Mouse (Mus musculus) liver, embryonic 11.5 days (tissue): ENCODE measurements around the gene Rab3il1. TPM values are rescaled to one million over a fixed set of nuclear protein-coding genes. Genes with fewer than 3 reads are reported as not detected.

Experiments used
- ATAC-seq: fragments of 200-750 bp; cut with Nextera tagmentation; replicated peaks from 2 replicates; pipeline ENCODE4 v1.8.0; 2017; ENCODE audit warnings: moderate number of reproducible peaks, mild to moderate bottlenecking, moderate TSS enrichment, moderate library complexity; ENCODE audit not compliant: low FRiP score
- DNase-seq: peaks from one replicate; pipeline ENCODE4 v3.0.0-alpha.2; 2017; ENCODE audit warnings: low spot score
- H3K27ac ChIP-seq: fragments of 300-500 bp; sonication (generic); 2 replicates; pipeline ENCODE4 v1.5.1; 2014; ENCODE audit warnings: mild to moderate bottlenecking, low read depth, low read length, control low read depth
- H3K27me3 ChIP-seq: fragments of 300-500 bp; sonication (generic); replicated peaks from 2 replicates; pipeline ENCODE4 v1.6.1; 2014; ENCODE audit warnings: low read length, mixed read lengths; ENCODE audit not compliant: control insufficient read depth, insufficient read depth
- H3K36me3 ChIP-seq: fragments of 300-500 bp; sonication (generic); 2 replicates; pipeline ENCODE4 v1.6.1; 2014; ENCODE audit warnings: mild to moderate bottlenecking, low read length, moderate library complexity, mixed read lengths; ENCODE audit not compliant: control insufficient read depth, insufficient read depth
- H3K4me1 ChIP-seq: fragments of 300-500 bp; sonication (generic); replicated peaks from 2 replicates; pipeline ENCODE4 v1.6.1; 2014; ENCODE audit warnings: low read length, mixed read lengths; ENCODE audit not compliant: control insufficient read depth, insufficient read depth
- H3K4me2 ChIP-seq: fragments of 300-500 bp; sonication (generic); 2 replicates; pipeline ENCODE4 v1.6.1; 2014; ENCODE audit warnings: mild to moderate bottlenecking, control low read depth, moderate library complexity
- H3K4me3 ChIP-seq: fragments of 300-500 bp; sonication (generic); 2 replicates; pipeline ENCODE4 v1.5.1; 2014; ENCODE audit warnings: low read depth, low read length, control low read depth
- H3K9ac ChIP-seq: fragments of 300-500 bp; sonication (generic); 2 replicates; pipeline ENCODE4 v1.6.1; 2014; ENCODE audit warnings: low read depth, low read length, control low read depth
- H3K9me3 ChIP-seq: fragments of 300-500 bp; sonication (generic); 2 replicates; pipeline ENCODE4 v1.6.1; 2016; ENCODE audit warnings: low read length, inconsistent platforms, mixed read lengths; ENCODE audit not compliant: control insufficient read depth
- WGBS: fragments of 180-500 bp; shearing (Covaris S2); extraction: QIAGEN DNeasy Blood & Tissue Kit; methylation state at CpG from one replicate; pipeline ENCODE4 v1.1.7; 2014; 5-methylcytosine and 5-hydroxymethylcytosine counted together
- polyA plus RNA-seq: library from polyadenylated mRNA; unstranded; fragments of >200 nt; fragmentation: Nextera tagmentation; extraction: Ambion mirVana; gene quantifications from 2 replicates; pipeline ENCODE4 v1.2.1, GENCODE M21; 2014

Rab3il1 gene
- polyA plus RNA-seq, 1 experiment from 2014 or later, result 137 TPM

DNA sequence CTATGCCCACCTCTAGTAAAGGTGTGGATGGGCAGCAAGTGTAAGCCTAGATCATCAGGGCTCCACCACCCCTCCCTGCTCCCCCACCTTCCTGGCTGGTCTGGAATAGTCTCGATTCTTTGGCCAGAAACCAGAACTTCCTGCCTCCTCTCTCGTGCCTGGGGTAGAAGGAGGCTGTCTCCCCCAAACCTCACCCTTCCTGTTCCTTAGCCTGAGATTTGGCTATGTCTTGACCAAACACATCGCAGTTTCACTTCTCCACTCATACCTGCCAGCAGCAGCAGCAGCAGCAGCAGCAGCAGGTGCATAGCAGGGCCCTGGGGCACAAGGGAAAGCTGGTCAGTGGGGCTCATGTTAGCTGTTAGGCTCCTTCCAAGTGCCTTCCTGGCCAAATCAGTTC, 45.5 kb downstream of the Rab3il1 start:
- WGBS, result 41% methylated on average over 3 of the region's 3 CpGs
- no peak overlapping the region for H3K4me2 ChIP-seq
- ATAC-seq (no peak), DNase-seq (no peak)
- H3K9ac ChIP-seq, result no peak overlapping the region
- no peak overlapping the region for H3K4me3 ChIP-seq
- no peaks in the 10 kb centered on the region for H3K36me3 ChIP-seq
- no peaks in the 10 kb centered on the region; the same call in 1 of the 2 replicates for H3K27me3 ChIP-seq
- H3K4me1 ChIP-seq, result peaks cover 26% of the 10 kb centered on the region
- no peaks in the 10 kb centered on the region for H3K9me3 ChIP-seq
- H3K27ac ChIP-seq, result no peak overlapping the region

DNA sequence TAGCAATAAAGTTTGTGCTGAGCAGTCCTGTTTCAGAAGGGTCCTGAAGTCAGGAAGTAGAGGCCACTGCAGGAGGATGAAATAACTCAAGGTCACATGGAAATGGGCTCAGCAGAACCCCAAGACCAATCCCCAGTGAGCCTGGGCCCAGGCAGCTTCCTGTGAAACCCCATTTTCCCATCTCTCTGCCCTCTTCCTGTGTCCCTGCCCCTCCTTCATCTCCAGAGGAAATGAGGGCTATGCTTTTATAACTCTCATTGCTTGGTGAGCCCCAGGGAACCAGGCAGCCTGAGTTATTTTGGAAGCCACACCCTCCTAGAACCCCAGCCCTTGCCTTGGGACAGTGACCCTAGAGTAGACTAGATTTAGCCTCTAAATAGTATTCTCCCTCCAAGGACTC, 48.1 kb downstream of the Rab3il1 start:
- Histone ChIP-seq H3K4me2 (no peak overlapping the region), H3K9me3 (no peaks in the 10 kb centered on the region), H3K9ac (no peak overlapping the region), H3K4me1 (peaks cover 16% of the 10 kb centered on the region), H3K27me3 (no peaks in the 10 kb centered on the region), H3K4me3 (no peak overlapping the region), H3K36me3 (peaks cover 5% of the 10 kb centered on the region; the same call in 1 of the 2 replicates), H3K27ac (no peak overlapping the region)
- ATAC-seq (no peak), DNase-seq (no peak)

DNA sequence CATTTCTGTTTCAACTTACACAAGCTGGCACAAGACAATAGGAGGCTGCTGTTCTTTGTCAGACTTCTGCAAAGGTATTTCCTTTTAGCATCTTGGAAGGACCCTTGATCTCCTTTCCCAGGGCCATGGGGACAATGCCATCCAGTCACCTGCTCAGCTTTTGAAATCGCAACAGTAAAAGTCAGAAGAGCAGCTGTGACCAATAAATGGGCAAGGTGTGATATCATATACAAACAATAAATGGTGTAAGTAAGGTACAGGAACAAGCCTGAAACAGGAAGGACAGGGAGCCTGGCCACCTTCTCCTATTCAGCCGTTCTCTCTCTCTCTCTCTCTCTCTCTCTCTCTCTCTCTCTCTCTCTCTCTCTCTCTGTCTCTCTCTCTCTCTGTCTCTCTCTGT, 49.0 kb downstream of the Rab3il1 start:
- Histone ChIP-seq H3K36me3 (peaks cover 5% of the 10 kb centered on the region; the same call in 1 of the 2 replicates), H3K27ac (no peak overlapping the region), H3K4me1 (peaks cover 14% of the 10 kb centered on the region), H3K9ac (no peak overlapping the region), H3K9me3 (no peaks in the 10 kb centered on the region), H3K4me2 (no peak overlapping the region), H3K27me3 (no peaks in the 10 kb centered on the region), H3K4me3 (no peak overlapping the region)
- DNase-seq (no peak), ATAC-seq (no peak)
- 69% methylated on average over 2 of the region's 2 CpGs for WGBS

DNA sequence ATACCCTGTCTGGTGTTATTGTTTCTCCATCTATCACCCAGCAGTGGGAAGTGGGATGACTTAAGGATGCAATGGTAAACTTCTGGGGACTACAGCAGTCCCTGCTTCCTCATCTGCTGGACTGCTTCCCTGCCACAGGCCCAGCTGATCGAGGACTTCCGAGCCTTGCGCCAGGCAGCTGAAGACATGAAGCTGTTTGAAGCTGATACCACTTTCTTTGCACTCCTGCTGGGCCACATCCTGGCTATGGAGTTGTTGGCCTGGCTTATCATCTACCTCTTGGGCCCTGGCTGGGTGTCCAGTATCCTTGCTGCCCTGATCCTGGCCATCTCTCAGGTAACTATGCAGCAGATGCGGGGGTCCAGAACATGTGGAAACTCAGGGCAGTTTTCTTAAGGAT, 51.2 kb downstream of the Rab3il1 start:
- Histone ChIP-seq H3K4me1 (no peaks in the 10 kb centered on the region), H3K4me3 (no peak overlapping the region), H3K9ac (no peak overlapping the region), H3K36me3 (peaks cover 5% of the 10 kb centered on the region; the same call in 1 of the 2 replicates), H3K27ac (no peak overlapping the region), H3K9me3 (no peaks in the 10 kb centered on the region), H3K4me2 (no peak overlapping the region), H3K27me3 (no peaks in the 10 kb centered on the region)
- 80% methylated on average over 4 of the region's 4 CpGs for WGBS
- DNase-seq, result no peak
- no peak for ATAC-seq

DNA sequence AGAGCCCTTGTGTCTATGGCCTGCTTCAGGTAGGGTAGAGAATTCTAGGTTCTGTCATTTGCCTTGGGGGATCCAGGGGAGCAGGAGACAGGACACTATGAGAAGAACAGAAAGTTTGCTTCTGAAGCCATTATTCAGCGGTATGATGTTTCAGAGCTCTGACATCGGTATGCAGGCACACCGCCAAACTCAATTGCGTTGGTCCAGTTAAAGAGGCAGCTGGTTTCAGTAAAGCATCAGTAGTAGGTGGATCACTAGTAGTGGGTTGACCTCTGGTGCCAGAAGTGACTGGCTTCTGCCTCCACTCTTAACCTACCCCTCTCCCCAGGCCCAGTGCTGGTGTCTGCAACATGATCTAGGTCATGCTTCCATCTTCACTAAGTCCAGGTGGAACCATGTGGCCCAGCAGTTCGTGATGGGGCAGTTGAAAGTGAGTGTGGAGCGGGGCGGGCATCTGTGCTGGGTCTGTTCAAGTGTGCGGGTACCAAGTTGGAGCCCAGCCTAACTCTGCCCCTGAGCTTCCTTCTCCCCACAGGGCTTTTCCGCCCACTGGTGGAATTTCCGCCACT, 52.3 kb downstream of the Rab3il1 start:
- Histone ChIP-seq H3K4me2 (no peak overlapping the region), H3K9me3 (no peaks in the 10 kb centered on the region), H3K4me1 (peaks cover 3% of the 10 kb centered on the region; the same call in 1 of the 2 replicates), H3K9ac (no peak overlapping the region), H3K4me3 (no peak overlapping the region), H3K27ac (no peak overlapping the region), H3K36me3 (peaks cover 5% of the 10 kb centered on the region; the same call in 1 of the 2 replicates), H3K27me3 (no peaks in the 10 kb centered on the region)
- DNase-seq (no peak), ATAC-seq (no peak)
- 91% methylated on average over 10 of the region's 10 CpGs for WGBS

DNA sequence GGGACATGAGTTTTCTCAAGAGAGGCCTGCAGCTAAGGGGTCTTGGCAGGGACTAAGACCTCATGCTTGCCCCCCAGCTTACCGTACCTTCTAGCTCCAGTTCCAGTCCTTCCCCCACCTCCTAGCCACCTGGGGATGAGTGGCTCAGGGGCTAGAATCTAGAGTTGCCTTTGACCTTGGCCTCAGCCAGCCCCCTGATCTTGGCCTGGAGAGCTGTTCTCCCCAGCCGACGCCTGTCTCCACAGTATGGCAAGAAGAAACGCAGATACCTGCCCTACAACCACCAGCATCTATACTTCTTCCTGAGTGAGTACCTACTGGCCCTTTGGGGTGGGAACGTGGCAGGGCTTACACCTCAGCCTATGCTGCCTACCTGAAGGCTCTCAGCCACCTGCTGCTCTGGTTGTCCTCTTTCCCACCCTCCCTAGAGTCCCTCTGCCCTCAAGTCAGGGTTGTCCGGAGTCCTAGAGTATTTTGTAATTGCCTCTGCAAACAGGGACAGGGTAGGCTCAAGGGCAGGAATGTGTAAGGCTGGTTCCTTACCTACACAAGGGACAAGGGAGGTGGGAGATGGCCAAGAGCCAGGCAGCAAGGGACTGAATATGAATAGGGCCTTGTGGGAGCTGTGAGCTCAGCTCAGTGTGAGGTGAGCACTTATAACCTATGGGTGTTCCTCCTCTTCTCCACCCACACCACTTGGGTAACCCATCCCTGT, 53.0 kb downstream of the Rab3il1 start:
- Histone ChIP-seq H3K4me2 (no peak overlapping the region), H3K36me3 (peaks cover 5% of the 10 kb centered on the region; the same call in 1 of the 2 replicates), H3K4me1 (peaks cover 3% of the 10 kb centered on the region; the same call in 1 of the 2 replicates), H3K4me3 (no peak overlapping the region), H3K9ac (no peak overlapping the region), H3K9me3 (no peaks in the 10 kb centered on the region), H3K27ac (no peak overlapping the region), H3K27me3 (no peaks in the 10 kb centered on the region)
- ATAC-seq (no peak), DNase-seq (no peak)
- WGBS, result 86% methylated on average over 6 of the region's 6 CpGs

DNA sequence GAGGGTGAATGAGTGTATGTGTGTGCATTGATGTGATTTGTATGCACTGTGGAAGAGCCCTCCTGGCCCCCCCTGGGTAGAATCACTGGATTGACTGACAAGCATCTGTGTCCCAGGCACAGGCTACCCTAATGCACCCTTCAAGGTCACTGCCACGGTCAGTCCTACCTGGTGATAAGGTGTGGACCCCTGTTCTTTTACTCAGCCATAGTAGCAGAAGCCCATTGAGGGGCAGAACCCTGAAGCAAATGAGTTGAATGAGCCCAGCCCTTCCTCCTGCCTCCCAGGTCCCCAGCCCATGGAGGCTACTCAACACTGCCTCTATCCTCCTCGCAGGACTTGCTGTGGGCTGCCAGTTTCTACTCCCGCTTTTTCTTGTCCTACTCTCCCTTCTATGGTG, 53.8 kb downstream of the Rab3il1 start:
- WGBS, result 63% methylated on average over 3 of the region's 3 CpGs
- H3K36me3 ChIP-seq, result peaks cover 5% of the 10 kb centered on the region; the same call in 1 of the 2 replicates

DNA sequence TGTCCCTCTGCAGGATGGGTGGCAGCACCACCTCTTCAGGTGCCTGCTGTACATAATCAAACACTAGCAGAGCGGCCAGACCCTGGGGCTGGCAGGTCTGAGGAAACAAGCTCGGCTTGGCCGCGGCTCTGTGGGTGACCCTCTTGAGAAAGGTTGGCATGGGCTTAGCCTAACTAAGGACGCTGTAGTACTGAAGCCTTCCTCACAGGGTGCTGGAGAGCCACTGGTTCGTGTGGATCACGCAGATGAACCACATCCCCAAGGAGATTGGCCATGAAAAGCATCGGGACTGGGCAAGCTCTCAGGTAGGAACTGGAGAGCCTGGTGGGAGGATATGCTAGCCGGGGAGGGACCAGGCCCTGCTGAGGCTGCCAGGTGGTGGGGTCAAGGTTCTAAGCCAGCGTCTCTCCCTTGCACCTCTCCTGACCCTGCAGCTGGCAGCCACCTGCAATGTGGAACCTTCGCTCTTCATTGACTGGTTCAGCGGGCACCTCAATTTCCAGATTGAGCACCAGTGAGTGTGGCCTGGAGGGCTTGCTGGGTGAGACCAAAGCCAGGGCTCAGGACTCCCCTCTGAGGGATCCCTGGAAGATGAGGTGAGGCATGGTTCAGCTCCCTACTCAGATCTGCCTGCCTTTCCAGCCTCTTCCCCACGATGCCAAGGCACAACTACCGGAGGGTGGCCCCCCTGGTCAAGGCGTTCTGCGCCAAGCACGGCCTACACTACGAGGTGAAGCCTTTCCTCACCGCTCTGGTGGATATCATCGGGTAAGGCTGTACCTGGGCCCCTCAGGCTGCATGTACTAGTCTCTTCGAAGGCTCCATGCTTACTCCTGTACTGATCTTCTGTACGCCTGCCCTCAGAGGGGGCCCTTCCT, 54.6 kb downstream of the Rab3il1 start:
- ATAC-seq, result no peak

More for the DNA sequence above, 53.8 kb downstream of the Rab3il1 start:
- Histone ChIP-seq H3K4me1 (peaks cover 10% of the 10 kb centered on the region), H3K4me3 (no peak overlapping the region), H3K9ac (no peak overlapping the region), H3K27me3 (no peaks in the 10 kb centered on the region), H3K27ac (no peak overlapping the region), H3K4me2 (no peak overlapping the region), H3K9me3 (no peaks in the 10 kb centered on the region)
- no peak for DNase-seq
- ATAC-seq, result no peak

More for the DNA sequence above, 54.6 kb downstream of the Rab3il1 start:
- peaks cover 5% of the 10 kb centered on the region; the same call in 1 of the 2 replicates for H3K36me3 ChIP-seq
- 84% methylated on average over 22 of the region's 22 CpGs for WGBS
- no peaks in the 10 kb centered on the region for H3K9me3 ChIP-seq
- no peaks in the 10 kb centered on the region for H3K27me3 ChIP-seq
- H3K27ac ChIP-seq, result no peak overlapping the region
- H3K4me1 ChIP-seq, result peaks cover 17% of the 10 kb centered on the region
- no peak overlapping the region for H3K4me2 ChIP-seq
- no peak overlapping the region for H3K9ac ChIP-seq
- DNase-seq, result no peak
- no peak overlapping the region for H3K4me3 ChIP-seq
